1 mouse cellular context compared by ENCODE assay signal in genomic region chr17:45600267-45600666, GRCm38 (mm10).
TF ChIP-seq lines count a peak whose summit lies in the region.

No protein-coding gene starts in this region.

TF ChIP-seq in myocyte, 11 proteins besides CTCF, POLR2A, EP300 and RAD21:
- TF ChIP-seq REST (IDR thresholded peaks at IDR 0.05; ENCODE audit: insufficient read depth, insufficient read length) (no peak), CEBPB (IDR thresholded peaks at IDR 0.05; ENCODE audit: insufficient read depth, poor library complexity, severe bottlenecking) (no peak), E2F4 (IDR thresholded peaks at IDR 0.05; ENCODE audit: insufficient read depth) (no peak), POLR2AphosphoS2 (IDR thresholded peaks at IDR 0.05; ENCODE audit: insufficient read length, low read depth) (no peak), MYOG (IDR thresholded peaks at IDR 0.05; ENCODE audit: control insufficient read depth in 1 of 3, insufficient read depth in 1 of 3, insufficient read length in 2 of 3, low read depth in 2 of 3) (no peak), MYOD1 (IDR thresholded peaks at IDR 0.05; ENCODE audit: control insufficient read depth in 1 of 3, insufficient read length in 2 of 3, low read depth in 2 of 3) (no peak), MAX (IDR thresholded peaks at IDR 0.05; ENCODE audit: low read depth) (no peak), USF1 (IDR thresholded peaks at IDR 0.05; ENCODE audit: low read depth) (no peak)
